Mouse (Mus musculus) myocyte (in vitro differentiated cells): ENCODE measurements around the gene Tmem62.

ENCODE experiments used
- MAX ChIP-seq: IDR thresholded peaks from one replicate; pipeline ENCODE4 v1.6.1; 2011; ENCODE audit warnings: low read depth, mild to moderate bottlenecking, control low read depth
- POLR2A ChIP-seq: IDR thresholded peaks from one replicate; pipeline ENCODE4 v1.6.1; 2011; ENCODE audit warnings: low read depth, mild to moderate bottlenecking, control low read depth, moderate library complexity; ENCODE audit not compliant: insufficient read length
- POLR2AphosphoS2 ChIP-seq: IDR thresholded peaks from one replicate; pipeline ENCODE4 v1.6.1; 2011; ENCODE audit warnings: low read depth, control low read depth; ENCODE audit not compliant: insufficient read length
- REST ChIP-seq: IDR thresholded peaks from one replicate; pipeline ENCODE4 v1.6.1; 2011; ENCODE audit warnings: mild to moderate bottlenecking, control low read depth, moderate library complexity; ENCODE audit not compliant: insufficient read depth, insufficient read length
- USF1 ChIP-seq: IDR thresholded peaks from one replicate; pipeline ENCODE4 v1.6.1; 2011; ENCODE audit warnings: low read depth, mild to moderate bottlenecking, control low read depth, moderate library complexity

GRCm38 (mm10) chr2:121015507-121015906, 38.7 kb downstream of the Tmem62 start:
- TF ChIP-seq USF1 (no peak), POLR2A (no peak), POLR2AphosphoS2 (no peak), MAX (no peak), REST (no peak)
